Mouse (Mus musculus) myocyte (in vitro differentiated cells): ENCODE measurements at regions not wholly inside any gene's neighbourhood (a gene's known extent, or its start where the extent isn't known, plus 50 kb on each side); places are given as distances from the start of the nearest gene placed in this dataset.

ENCODE experiments used
- H3K27me3 ChIP-seq: one replicate; pipeline ENCODE4 v1.6.1; 2011; ENCODE audit not compliant: control insufficient read depth, insufficient read depth, insufficient read length
- H3K36me3 ChIP-seq: one replicate; pipeline ENCODE4 v1.6.1; 2011; ENCODE audit not compliant: control insufficient read depth, insufficient read depth
- H3K4me2 ChIP-seq: one replicate; pipeline ENCODE4 v1.6.1; 2011; ENCODE audit warnings: low read depth, control low read depth
- H3K4me3 ChIP-seq: one replicate; pipeline ENCODE4 v1.5.1; 2011; ENCODE audit warnings: mild to moderate bottlenecking, control low read depth, moderate library complexity
- H3K79me2 ChIP-seq: one replicate; pipeline ENCODE4 v1.6.1; 2011; ENCODE audit not compliant: control insufficient read depth, insufficient read depth
- H3ac ChIP-seq: one replicate; pipeline ENCODE4 v1.6.1; 2011; ENCODE audit not compliant: control insufficient read depth, insufficient read length
- CEBPB ChIP-seq: IDR thresholded peaks from 2 replicates; pipeline ENCODE4 v1.6.1; 2011; ENCODE audit warnings: mild to moderate bottlenecking, moderate library complexity; ENCODE audit not compliant: poor library complexity, insufficient read depth, severe bottlenecking
- E2F4 ChIP-seq: IDR thresholded peaks from one replicate; pipeline ENCODE4 v1.6.1; 2011; ENCODE audit warnings: mild to moderate bottlenecking, control low read depth, moderate library complexity; ENCODE audit not compliant: insufficient read depth
- MAX ChIP-seq: IDR thresholded peaks from one replicate; pipeline ENCODE4 v1.6.1; 2011; ENCODE audit warnings: low read depth, mild to moderate bottlenecking, control low read depth
- MYOD1 ChIP-seq, 3 experiments: IDR thresholded peaks; one replicate each; pipeline ENCODE4 v1.6.1; 2011; ENCODE audit warnings: control low read depth in 2 of 3, low read depth in 2 of 3, mild to moderate bottlenecking in 2 of 3, moderate library complexity in 1 of 3; ENCODE audit not compliant: insufficient read length in 2 of 3, control insufficient read depth in 1 of 3
- MYOG ChIP-seq, 3 experiments: IDR thresholded peaks; one replicate each; pipeline ENCODE4 v1.6.1; 2011; ENCODE audit warnings: control low read depth in 2 of 3, low read depth in 2 of 3, mild to moderate bottlenecking in 2 of 3; ENCODE audit not compliant: insufficient read length in 2 of 3, control insufficient read depth in 1 of 3, insufficient read depth in 1 of 3
- POLR2A ChIP-seq: IDR thresholded peaks from one replicate; pipeline ENCODE4 v1.6.1; 2011; ENCODE audit warnings: low read depth, mild to moderate bottlenecking, control low read depth, moderate library complexity; ENCODE audit not compliant: insufficient read length
- POLR2AphosphoS2 ChIP-seq: IDR thresholded peaks from one replicate; pipeline ENCODE4 v1.6.1; 2011; ENCODE audit warnings: low read depth, control low read depth; ENCODE audit not compliant: insufficient read length
- REST ChIP-seq: IDR thresholded peaks from one replicate; pipeline ENCODE4 v1.6.1; 2011; ENCODE audit warnings: mild to moderate bottlenecking, control low read depth, moderate library complexity; ENCODE audit not compliant: insufficient read depth, insufficient read length
- SRF ChIP-seq: IDR thresholded peaks from one replicate; pipeline ENCODE4 v1.6.1; 2011; ENCODE audit warnings: low read depth; ENCODE audit not compliant: control insufficient read depth, insufficient read length
- TCF12 ChIP-seq: IDR thresholded peaks from one replicate; pipeline ENCODE4 v1.6.1; 2011; ENCODE audit warnings: mild to moderate bottlenecking, control low read depth; ENCODE audit not compliant: poor library complexity, insufficient read depth, severe bottlenecking
- TCF3 ChIP-seq: IDR thresholded peaks from one replicate; pipeline ENCODE4 v1.6.1; 2011; ENCODE audit warnings: low read depth, control low read depth; ENCODE audit not compliant: insufficient read length
- USF1 ChIP-seq: IDR thresholded peaks from one replicate; pipeline ENCODE4 v1.6.1; 2011; ENCODE audit warnings: low read depth, mild to moderate bottlenecking, control low read depth, moderate library complexity

GRCm38 (mm10) chr16:24096076-24096475 lies 107.4 kb upstream of the Bcl6 start:
- Histone ChIP-seq H3K4me2 (peak overlapping the region; percentile 19), H3ac (no peak overlapping the region), H3K79me2 (no peaks in the 10 kb centered on the region), H3K4me3 (no peak overlapping the region), H3K27me3 (no peaks in the 10 kb centered on the region), H3K36me3 (no peaks in the 10 kb centered on the region)
- no peak for TF ChIP-seq TCF3
- no peak for TF ChIP-seq SRF
- no peak for TF ChIP-seq TCF12
- no peak for TF ChIP-seq E2F4

- H3K79me2 ChIP-seq, result no peaks in the 10 kb centered on the region
- H3ac ChIP-seq, result no peak overlapping the region
- no peak overlapping the region for H3K4me3 ChIP-seq
- H3K27me3 ChIP-seq, result no peaks in the 10 kb centered on the region
- no peak for TF ChIP-seq CEBPB
- H3K4me2 ChIP-seq, result peak overlapping the region; percentile 19
- H3K36me3 ChIP-seq, result no peaks in the 10 kb centered on the region
Measured at GRCm38 (mm10) chr16:24095630-24096029, 107.0 kb upstream of the Bcl6 start.

- H3K27me3 ChIP-seq, result no peaks in the 10 kb centered on the region
- H3K4me3 ChIP-seq, result no peak overlapping the region
- H3K79me2 ChIP-seq, result no peaks in the 10 kb centered on the region
- no peak overlapping the region for H3ac ChIP-seq
- no peaks in the 10 kb centered on the region for H3K36me3 ChIP-seq
- no peak for TF ChIP-seq TCF12
- no peak for TF ChIP-seq SRF
- TF ChIP-seq MYOG (IDR thresholded peaks at IDR 0.05; ENCODE audit: control insufficient read depth in 1 of 3, insufficient read depth in 1 of 3, insufficient read length in 2 of 3, low read depth in 2 of 3), result no peak
- TF ChIP-seq E2F4, result no peak
- no peak for TF ChIP-seq POLR2A
- TF ChIP-seq REST, result no peak
- no peak for TF ChIP-seq MYOD1 (IDR thresholded peaks at IDR 0.05; ENCODE audit: control insufficient read depth in 1 of 3, insufficient read length in 2 of 3, low read depth in 2 of 3)
- TF ChIP-seq USF1, result no peak
- TF ChIP-seq POLR2AphosphoS2, result no peak
- TF ChIP-seq MAX, result no peak
- no peak for TF ChIP-seq CEBPB
- TF ChIP-seq TCF3, result no peak
- H3K4me2 ChIP-seq, result no peak overlapping the region
Measured at GRCm38 (mm10) chr16:24094566-24094965, 105.9 kb upstream of the Bcl6 start.

GRCm38 (mm10) chr16:24093624-24094023 lies 105.0 kb upstream of the Bcl6 start:
- no peaks in the 10 kb centered on the region for H3K36me3 ChIP-seq
- H3ac ChIP-seq, result no peak overlapping the region
- H3K4me2 ChIP-seq, result no peak overlapping the region
- TF ChIP-seq MYOD1 (IDR thresholded peaks at IDR 0.05; ENCODE audit: control insufficient read depth in 1 of 3, insufficient read length in 2 of 3, low read depth in 2 of 3) (no peak), POLR2AphosphoS2 (no peak), SRF (no peak), MYOG (IDR thresholded peaks at IDR 0.05; ENCODE audit: control insufficient read depth in 1 of 3, insufficient read depth in 1 of 3, insufficient read length in 2 of 3, low read depth in 2 of 3) (no peak), POLR2A (no peak), TCF3 (no peak), CEBPB (no peak), TCF12 (no peak), REST (no peak)
- no peaks in the 10 kb centered on the region for H3K27me3 ChIP-seq
- no peaks in the 10 kb centered on the region for H3K79me2 ChIP-seq
- H3K4me3 ChIP-seq, result no peak overlapping the region

- no peak overlapping the region for H3ac ChIP-seq
- H3K4me2 ChIP-seq, result no peak overlapping the region
- no peaks in the 10 kb centered on the region for H3K79me2 ChIP-seq
- no peaks in the 10 kb centered on the region for H3K36me3 ChIP-seq
- no peak overlapping the region for H3K4me3 ChIP-seq
- TF ChIP-seq POLR2AphosphoS2 (no peak), CEBPB (no peak), TCF3 (no peak), MYOG (IDR thresholded peaks at IDR 0.05; ENCODE audit: control insufficient read depth in 1 of 3, insufficient read depth in 1 of 3, insufficient read length in 2 of 3, low read depth in 2 of 3) (no peak), USF1 (no peak), REST (no peak), TCF12 (no peak), E2F4 (no peak), SRF (no peak), MYOD1 (IDR thresholded peaks at IDR 0.05; ENCODE audit: control insufficient read depth in 1 of 3, insufficient read length in 2 of 3, low read depth in 2 of 3) (no peak), POLR2A (no peak), MAX (no peak)
- H3K27me3 ChIP-seq, result no peaks in the 10 kb centered on the region
Measured at GRCm38 (mm10) chr16:24092616-24093525, 104.2 kb upstream of the Bcl6 start.
